Mouse (Mus musculus) adrenal gland, postnatal 36 days (tissue): ENCODE measurements around the gene Isl1. TPM values are rescaled to one million over a fixed set of nuclear protein-coding genes. Genes with fewer than 3 reads are reported as not detected.

Experiments used
- DNase-seq, 2 experiments: peaks; one replicate each; pipeline ENCODE4 v3.0.0; 2021; ENCODE audit warnings: mixed read lengths in 1 of 2
- total RNA-seq, 2 experiments: library from RNA; stranded (reverse); gene quantifications; 2 replicates each; pipeline ENCODE4 v1.2.3; 2021

Isl1 gene
- total RNA-seq, 2 experiments from 2014 or later, result 3.0 to 3.1 TPM

DNA sequence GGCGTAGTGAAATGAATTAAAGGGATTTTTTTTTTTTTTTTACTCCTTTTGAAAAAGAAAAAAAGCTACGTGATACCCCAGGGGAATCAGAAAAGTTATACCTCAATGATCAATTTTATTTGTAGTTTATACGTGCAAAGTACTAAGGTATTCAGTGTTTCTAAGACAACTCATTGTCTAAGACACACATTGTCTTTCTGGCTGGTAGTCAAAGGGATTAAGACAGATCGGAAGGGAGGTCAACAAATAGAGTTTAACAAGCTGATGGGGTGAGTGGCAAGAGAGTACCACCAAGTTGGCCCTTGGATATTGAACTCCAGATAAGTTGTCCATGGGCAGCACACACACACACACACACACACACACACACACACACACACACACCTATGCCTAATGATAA is 14.1 kb downstream of the Isl1 start:
- DNase-seq, result no peak

DNA sequence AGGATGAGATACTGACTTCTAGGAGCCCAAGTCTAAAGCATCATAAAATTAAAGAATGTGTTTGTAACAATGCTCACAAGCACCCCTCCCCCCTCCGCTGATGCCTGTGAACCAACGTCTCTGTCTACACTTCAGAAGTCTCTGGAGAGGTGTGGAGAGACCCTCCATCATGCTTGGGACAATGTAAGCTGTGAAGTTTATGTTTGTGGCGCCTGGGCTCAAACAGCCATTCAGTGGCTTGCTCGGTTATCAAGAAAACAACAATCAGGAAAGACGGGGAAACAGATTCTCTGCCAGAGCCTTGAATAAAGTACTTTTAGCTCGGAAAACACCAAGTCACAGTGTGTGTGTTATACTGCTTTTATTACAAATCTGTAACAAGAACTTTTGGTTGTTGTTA is 14.8 kb downstream of the Isl1 start:
- no peak for DNase-seq

DNA sequence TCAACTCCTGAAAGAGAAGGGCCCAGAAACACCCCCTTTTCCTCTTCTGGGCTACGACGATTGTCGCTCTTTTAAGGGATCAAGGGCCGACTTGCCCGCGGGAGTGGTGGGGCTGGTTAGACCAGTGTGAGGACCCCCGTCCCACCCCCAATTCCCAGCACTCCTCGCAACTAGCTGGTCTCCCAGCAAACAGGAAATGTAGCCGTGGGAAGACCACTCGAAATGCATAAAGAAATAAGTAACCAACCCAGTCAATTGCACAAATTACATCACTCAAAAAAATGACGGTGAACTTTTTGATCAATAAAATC is 15.4 kb downstream of the Isl1 start:
- no peak for DNase-seq

DNA sequence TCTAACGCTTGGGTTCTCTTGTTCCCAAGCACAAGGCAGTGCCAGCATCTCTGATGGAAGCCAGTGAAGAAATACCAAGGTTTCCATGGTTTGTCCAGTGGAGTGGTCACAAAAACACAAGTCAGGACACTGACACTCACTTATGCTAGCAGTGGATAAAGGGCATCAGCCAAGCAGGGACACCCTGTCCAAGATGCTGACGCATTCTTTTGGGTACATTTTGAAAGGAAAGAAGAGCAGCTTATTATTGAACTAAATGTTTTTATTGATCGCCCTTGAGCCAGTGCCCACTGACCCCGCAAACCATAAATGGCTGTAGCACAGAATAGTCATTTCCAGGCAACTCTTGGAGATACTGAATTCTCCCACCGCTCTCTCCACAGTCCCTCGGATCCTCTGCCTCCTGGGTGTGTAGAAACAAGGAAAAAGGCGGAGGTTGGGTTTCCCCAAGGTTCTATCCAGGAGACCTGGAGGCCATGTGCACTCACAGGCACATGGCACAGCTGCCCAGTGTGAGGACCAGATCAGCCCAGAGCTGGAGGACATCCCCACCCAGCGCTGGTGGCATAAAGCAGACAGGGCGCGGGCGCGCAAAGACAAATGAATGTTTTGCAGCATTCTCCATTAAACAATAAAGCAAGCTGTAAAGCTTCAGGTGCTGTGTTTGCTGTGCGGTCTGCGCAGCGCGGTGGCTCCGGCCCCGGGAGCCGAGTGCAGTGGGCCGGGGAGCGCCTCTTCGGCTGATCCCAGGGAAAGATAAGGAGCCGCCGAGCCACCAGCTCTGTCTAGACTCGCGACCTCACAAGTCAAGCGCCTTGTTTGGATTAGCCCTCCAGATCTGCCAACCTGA is 16.0 kb downstream of the Isl1 start:
- no peak for DNase-seq

DNA sequence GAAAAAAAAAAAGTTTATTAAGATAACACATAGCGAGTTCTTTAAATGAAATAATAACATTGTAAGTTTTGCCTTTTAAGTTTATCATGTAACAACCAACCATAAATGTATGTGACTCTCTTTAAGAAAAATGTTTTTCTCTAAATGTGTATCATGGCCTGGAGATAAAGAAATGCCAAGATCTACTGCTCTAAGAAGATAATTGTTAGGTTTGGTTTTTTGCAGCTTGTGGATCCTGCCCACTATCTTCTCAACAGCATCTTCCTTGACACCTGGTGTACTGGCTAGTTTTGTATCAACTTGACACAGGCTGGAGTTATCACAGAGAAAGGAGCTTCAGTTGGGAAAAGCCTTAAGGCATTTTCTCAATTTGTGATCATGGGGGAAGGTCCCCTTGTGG is 19.8 kb downstream of the Isl1 start:
- no peak for DNase-seq

DNA sequence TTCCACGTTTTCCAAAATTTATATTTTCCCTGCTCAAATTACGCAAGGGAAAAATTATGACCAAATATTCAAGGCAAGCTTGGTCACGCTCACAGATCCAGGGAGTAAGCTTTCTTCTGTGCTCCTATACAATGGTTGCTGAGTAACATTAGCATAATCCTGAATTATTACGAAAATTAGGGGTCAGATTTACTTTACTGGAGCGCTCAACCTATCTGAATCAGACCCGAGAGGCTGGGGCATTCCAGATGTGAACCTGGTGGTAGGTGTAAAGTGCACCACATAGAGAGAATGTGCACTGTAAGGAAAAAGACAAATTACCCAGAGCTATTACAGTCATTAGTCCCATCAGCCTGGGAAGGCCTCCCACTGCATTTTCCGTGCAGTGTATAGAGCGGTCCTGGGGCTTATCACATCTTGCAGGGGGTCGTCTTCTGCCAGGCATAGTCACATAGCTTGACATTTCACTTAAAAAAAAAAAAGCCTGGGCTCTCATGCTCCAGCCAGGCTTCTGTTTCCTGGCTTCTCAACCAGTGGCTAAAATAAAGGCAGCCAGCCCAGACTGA is 30.2 kb downstream of the Isl1 start:
- no peak for DNase-seq
